Mouse (Mus musculus): Measurements from ENCODE around the gene B3gntl1. TPM values are rescaled to one million over a fixed set of nuclear protein-coding genes. Genes with fewer than 3 reads are reported as not detected.
A peak's percentile ranks its signal among the peaks of the same experiment; 100 is the strongest.

B3gntl1 gene
- polyA plus RNA-seq, 1 experiment from 2014 or later: 9.6 TPM

DNA sequence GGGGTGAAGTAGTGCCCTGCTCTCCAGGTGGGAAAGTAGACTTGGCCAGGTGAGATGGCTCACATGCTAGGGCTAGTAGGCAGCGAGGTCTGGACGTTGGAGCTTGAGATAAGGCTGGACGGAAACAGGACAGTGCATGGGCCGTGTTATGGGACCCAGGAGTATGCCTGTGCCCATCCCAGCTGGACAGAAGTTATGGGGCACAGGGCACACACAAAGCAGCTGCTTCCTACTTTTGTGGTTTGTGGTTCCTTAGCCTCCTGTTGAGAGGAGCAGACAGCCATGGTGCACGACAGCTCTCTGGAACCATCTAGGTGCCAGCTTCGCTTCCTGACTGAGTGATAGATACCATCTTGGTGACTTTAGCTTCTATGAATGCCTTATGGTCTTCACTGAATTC is 67.3 kb downstream of the B3gntl1 start:
- WGBS: 94% methylated on average over 6 of the region's 6 CpGs
- no peaks in the 10 kb centered on the region for H3K27me3 ChIP-seq

DNA sequence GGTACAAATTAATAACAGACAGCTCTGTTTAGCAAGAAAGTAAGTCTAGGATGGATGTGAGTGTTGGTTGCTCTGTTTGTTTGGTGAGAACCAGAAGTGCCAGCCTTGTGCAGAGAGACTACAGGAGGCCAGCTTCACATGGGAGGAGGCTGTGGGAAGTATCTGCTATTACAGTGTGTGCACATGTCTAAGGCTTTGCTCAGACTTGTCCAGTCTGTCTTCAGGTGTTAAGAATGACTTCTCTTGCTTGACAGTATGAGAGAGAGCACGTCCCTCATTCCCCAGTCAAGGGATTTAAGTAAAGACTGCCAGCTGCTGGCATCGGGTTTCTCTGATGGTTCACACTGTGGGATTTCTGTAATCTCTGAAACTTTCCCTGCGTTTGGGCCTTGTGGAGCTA is 71.5 kb downstream of the B3gntl1 start:
- ATAC-seq (ENCODE audit: insufficient number of reproducible peaks, insufficient read depth, low FRiP score, low TSS enrichment, low read depth): 0 out of 2 replicates have a peak, but pooled peaks have one; percentile 59
- Histone ChIP-seq H3K27ac (peak overlapping the region; percentile 66), H3K36me3 (peaks cover 67% of the 10 kb centered on the region), H3K4me2 (no peak overlapping the region), H3K9me3 (no peaks in the 10 kb centered on the region), H3K9ac (no peak overlapping the region), H3K4me1 (peaks cover 14% of the 10 kb centered on the region), H3K4me3 (no peak overlapping the region), H3K27me3 (no peaks in the 10 kb centered on the region)
- WGBS: 43% methylated on average over 3 of the region's 3 CpGs

More for the DNA sequence above, 67.3 kb downstream of the B3gntl1 start:
- ATAC-seq (ENCODE audit: insufficient number of reproducible peaks, insufficient read depth, low FRiP score, low TSS enrichment, low read depth): no peak
- Histone ChIP-seq H3K9me3 (no peaks in the 10 kb centered on the region), H3K4me1 (peaks cover 14% of the 10 kb centered on the region), H3K36me3 (peaks cover 83% of the 10 kb centered on the region), H3K27ac (no peak overlapping the region), H3K9ac (no peak overlapping the region), H3K4me2 (no peak overlapping the region), H3K4me3 (no peak overlapping the region)

DNA sequence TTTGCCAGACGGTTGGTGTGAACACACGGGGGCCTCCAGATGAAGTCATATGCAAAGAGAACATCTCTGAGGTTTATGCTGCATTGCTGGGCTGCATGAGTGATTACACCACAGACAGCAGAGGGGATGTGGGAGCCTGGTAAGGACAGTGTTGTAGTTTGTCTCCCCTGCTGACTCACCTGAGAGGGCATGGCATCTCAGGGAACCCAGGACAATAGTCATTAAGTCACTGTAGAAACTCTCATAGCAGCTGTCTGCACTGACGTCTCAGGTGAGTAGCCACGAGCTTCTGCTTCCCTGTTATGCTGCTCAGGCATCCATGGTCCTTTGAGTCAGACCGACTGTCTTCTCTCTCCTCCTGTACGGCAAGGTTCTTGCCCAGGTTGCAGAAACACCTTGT is 75.7 kb downstream of the B3gntl1 start:
- H3K4me1 ChIP-seq: peaks cover 14% of the 10 kb centered on the region
- peaks cover 60% of the 10 kb centered on the region for H3K36me3 ChIP-seq
- no peak overlapping the region for H3K27ac ChIP-seq
- no peaks in the 10 kb centered on the region for H3K9me3 ChIP-seq
- H3K4me2 ChIP-seq: no peak overlapping the region
- no peak overlapping the region for H3K9ac ChIP-seq
- ATAC-seq (ENCODE audit: insufficient number of reproducible peaks, insufficient read depth, low FRiP score, low TSS enrichment, low read depth): no peak
- H3K27me3 ChIP-seq: no peaks in the 10 kb centered on the region
- H3K4me3 ChIP-seq: no peak overlapping the region
- WGBS: 83% methylated on average over 6 of the region's 6 CpGs

DNA sequence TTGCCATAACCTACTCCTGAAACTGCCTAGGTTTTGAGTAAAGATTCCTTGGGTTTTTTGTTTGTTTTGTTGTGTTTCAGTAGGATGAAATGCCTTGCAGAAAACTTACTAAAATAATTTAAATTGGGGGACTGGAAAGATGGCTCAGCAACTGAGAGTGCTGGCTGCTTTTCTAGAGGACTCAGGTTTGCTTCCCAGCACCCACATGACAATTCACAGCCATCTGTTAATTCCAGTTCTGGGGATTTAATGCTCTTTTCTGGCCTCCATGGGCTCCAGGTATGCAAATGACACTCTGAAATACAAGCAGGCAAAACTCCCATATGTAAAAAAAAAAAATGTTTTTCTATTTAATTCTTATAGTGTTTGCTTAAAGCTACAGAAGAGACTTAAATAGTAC is 91.1 kb downstream of the B3gntl1 start:
- no peak overlapping the region for H3K4me3 ChIP-seq
- no peak overlapping the region for H3K27ac ChIP-seq
- no peaks in the 10 kb centered on the region for H3K9me3 ChIP-seq
- no peak overlapping the region for H3K4me2 ChIP-seq
- H3K9ac ChIP-seq: no peak overlapping the region
- no peak for ATAC-seq (ENCODE audit: insufficient number of reproducible peaks, insufficient read depth, low FRiP score, low TSS enrichment, low read depth)
- no peaks in the 10 kb centered on the region for H3K4me1 ChIP-seq
- H3K27me3 ChIP-seq: no peaks in the 10 kb centered on the region
- peaks cover 33% of the 10 kb centered on the region for H3K36me3 ChIP-seq

Other genes with a start within 250 kb of the B3gntl1 start
- 1.3 and 1.4 TPM in 2 replicates for gene Fn3k, start 238.2 kb downstream of the B3gntl1 start, polyA plus RNA-seq (2015; fragmentation: Nextera tagmentation; extraction: Ambion mirVana)
- 42.1 and 42.5 TPM in 2 replicates for gene Tbcd, start 221.2 kb downstream of the B3gntl1 start, polyA plus RNA-seq (2015; fragmentation: Nextera tagmentation; extraction: Ambion mirVana)
- 8.4 and 9.1 TPM in 2 replicates for gene Zfp750, start 153.8 kb downstream of the B3gntl1 start, polyA plus RNA-seq (2015; fragmentation: Nextera tagmentation; extraction: Ambion mirVana)
- gene Metrnl, start 28.4 kb upstream of the B3gntl1 start, polyA plus RNA-seq (2015; fragmentation: Nextera tagmentation; extraction: Ambion mirVana): 21.5 and 28.1 TPM in 2 replicates
- not detected in 2 replicates for gene Ptchd3, start 157.1 kb upstream of the B3gntl1 start, polyA plus RNA-seq (2015; fragmentation: Nextera tagmentation; extraction: Ambion mirVana)

Data from embryonic facial prominence, embryonic 13.5 days (tissue).